Mouse (Mus musculus) C2C12 (cell line): ENCODE data around the gene Tnfsf13b.

Source experiments
- CEBPB ChIP-seq: IDR thresholded peaks from one replicate; pipeline ENCODE4 v1.6.1; 2011; ENCODE audit warnings: low read depth, mild to moderate bottlenecking, control low read depth, moderate library complexity
- CTCF ChIP-seq: IDR thresholded peaks from one replicate; pipeline ENCODE4 v1.5.1; 2011; ENCODE audit not compliant: control insufficient read depth, insufficient read depth, insufficient read length
- FOSL1 ChIP-seq: IDR thresholded peaks from one replicate; pipeline ENCODE4 v1.8.0; 2011; ENCODE audit warnings: mild to moderate bottlenecking, low read length; ENCODE audit not compliant: poor library complexity, insufficient read depth, severe bottlenecking
- MAX ChIP-seq: IDR thresholded peaks from one replicate; pipeline ENCODE4 v1.6.1; 2011; ENCODE audit warnings: mild to moderate bottlenecking, control low read depth
- MYOD1 ChIP-seq: IDR thresholded peaks from one replicate; pipeline ENCODE4 v1.6.1; 2011; ENCODE audit warnings: low read depth; ENCODE audit not compliant: control insufficient read depth, insufficient read length
- MYOG ChIP-seq: IDR thresholded peaks from one replicate; pipeline ENCODE4 v1.6.1; 2011; ENCODE audit not compliant: control insufficient read depth, insufficient read length; ENCODE audit errors: extremely low read depth
- USF1 ChIP-seq: IDR thresholded peaks from one replicate; pipeline ENCODE4 v1.6.1; 2011; ENCODE audit warnings: low read depth, mild to moderate bottlenecking, control low read depth, moderate library complexity

- TF ChIP-seq CTCF = no peak
- TF ChIP-seq MYOG = no peak
- TF ChIP-seq MYOD1 = peak; percentile 83
- no peak for TF ChIP-seq FOSL1
- TF ChIP-seq USF1 = no peak
- TF ChIP-seq MAX = no peak
- TF ChIP-seq CEBPB = no peak
Observed at GRCm38 (mm10) chr8:10016252-10016651, 10.0 kb downstream of the Tnfsf13b start.
